Comparison of ENCODE assay signal across 7 mouse cellular contexts in the genomic region with DNA sequence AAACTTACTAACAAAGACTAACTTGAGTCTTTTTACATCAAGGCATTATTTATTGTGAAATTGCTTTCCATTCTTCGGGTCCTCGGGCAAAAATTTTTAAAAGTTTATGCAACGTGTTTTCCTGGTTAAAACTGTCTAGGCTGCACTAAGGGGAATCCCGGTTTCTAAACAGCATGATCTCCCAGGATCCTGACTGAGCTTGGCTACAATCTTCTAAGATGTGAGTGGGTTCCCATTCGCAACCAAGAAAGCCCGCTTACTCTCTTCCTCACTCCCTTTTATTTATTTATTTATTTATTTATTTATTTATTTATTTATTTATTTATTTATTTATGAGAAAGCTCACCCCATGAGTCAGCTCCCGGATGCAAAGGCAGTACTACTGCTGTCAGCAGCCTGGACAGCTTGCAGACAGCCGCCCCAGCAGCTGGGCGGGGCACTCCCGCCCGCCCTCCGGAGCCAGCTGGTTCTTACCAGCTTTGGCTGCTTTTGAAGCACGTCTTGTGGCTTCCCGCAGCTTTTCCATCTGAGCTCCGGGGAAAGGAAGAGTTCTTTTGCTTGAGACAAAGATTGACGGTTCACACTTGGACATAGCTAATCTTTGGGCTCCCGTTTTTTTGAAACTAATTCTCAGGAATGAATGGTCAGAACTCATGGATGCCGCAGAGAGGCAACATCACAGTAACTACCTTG.
DNase-seq lines count a peak whose midpoint lies in the region; ATAC-seq lines count a peak whose summit lies in the region.

No protein-coding gene starts in this region.

- H3K4me3 ChIP-seq in embryonic facial prominence, embryonic 14.5 days (ENCODE audit: low read depth, low read length) = no peak overlapping the region
- no peak overlapping the region for H3K4me3 ChIP-seq in limb, embryonic 10.5 days
- H3K4me3 ChIP-seq in midbrain, embryonic 11.5 days (ENCODE audit: low read depth, low read length) = no peak overlapping the region

- no peaks in the 10 kb centered on the region for H3K9me3 ChIP-seq in embryonic facial prominence, embryonic 14.5 days (ENCODE audit: control insufficient read depth, low read length)
- H3K9me3 ChIP-seq in limb, embryonic 10.5 days (replicated peaks) = no peaks in the 10 kb centered on the region
- no peaks in the 10 kb centered on the region for H3K9me3 ChIP-seq in midbrain, embryonic 11.5 days (ENCODE audit: control insufficient read depth, low read length)

- H3K9ac ChIP-seq in embryonic facial prominence, embryonic 14.5 days (ENCODE audit: low read depth, low read length) = peak overlapping the region; percentile 28; the same call in 1 of the 2 replicates
- peak overlapping the region; percentile 38; the same call in 1 of the 2 replicates for H3K9ac ChIP-seq in midbrain, embryonic 11.5 days (ENCODE audit: low read length)

- H3K27ac ChIP-seq in embryonic facial prominence, embryonic 14.5 days (replicated peaks; ENCODE audit: low read depth, low read length) = peak overlapping the region; percentile 25; the same call in 1 of the 2 replicates
- H3K27ac ChIP-seq in limb, embryonic 10.5 days = peak overlapping the region; percentile 79
- H3K27ac ChIP-seq in midbrain, embryonic 11.5 days (ENCODE audit: low read depth, low read length) = 0 out of 2 replicates have a peak overlapping the region, but pooled peaks have one; percentile 25

- 34% methylated on average over 17 of the region's 18 CpGs for WGBS in embryonic facial prominence, embryonic 14.5 days
- 31% methylated on average over 18 of the region's 18 CpGs for WGBS in limb, embryonic 10.5 days
- WGBS in midbrain, embryonic 11.5 days = 29% methylated on average over 18 of the region's 18 CpGs

- ATAC-seq in embryonic facial prominence, embryonic 14.5 days (ENCODE audit: low read depth) = peak; percentile 94
- ATAC-seq in midbrain, embryonic 11.5 days (ENCODE audit: low FRiP score) = peak; percentile 93

- no peaks in the 10 kb centered on the region for H3K36me3 ChIP-seq in embryonic facial prominence, embryonic 14.5 days (ENCODE audit: control insufficient read depth, insufficient read depth, low read length)
- H3K36me3 ChIP-seq in limb, embryonic 10.5 days = no peaks in the 10 kb centered on the region
- no peaks in the 10 kb centered on the region for H3K36me3 ChIP-seq in midbrain, embryonic 11.5 days (ENCODE audit: control insufficient read depth, insufficient read depth, low read length)

- no peaks in the 10 kb centered on the region for H3K27me3 ChIP-seq in embryonic facial prominence, embryonic 14.5 days (replicated peaks; ENCODE audit: control insufficient read depth, insufficient read depth, low read length)
- H3K27me3 ChIP-seq in limb, embryonic 10.5 days (ENCODE audit: low read depth, poor library complexity, severe bottlenecking) = no peaks in the 10 kb centered on the region
- no peaks in the 10 kb centered on the region for H3K27me3 ChIP-seq in midbrain, embryonic 11.5 days (ENCODE audit: control insufficient read depth, insufficient read depth, low read length)

- peak overlapping the region; percentile 35 for H3K4me2 ChIP-seq in embryonic facial prominence, embryonic 14.5 days (ENCODE audit: low read depth, low read length)
- H3K4me2 ChIP-seq in midbrain, embryonic 11.5 days = 0 out of 2 replicates have a peak overlapping the region, but pooled peaks have one; percentile 11

- H3K4me1 ChIP-seq in embryonic facial prominence, embryonic 14.5 days (ENCODE audit: control insufficient read depth, insufficient read depth, low read length) = 0 out of 2 replicates have a peak, but pooled peaks cover 13% of the 10 kb centered on the region
- peaks cover 8% of the 10 kb centered on the region for H3K4me1 ChIP-seq in limb, embryonic 10.5 days
- peaks cover 7% of the 10 kb centered on the region for H3K4me1 ChIP-seq in midbrain, embryonic 11.5 days (ENCODE audit: control insufficient read depth, insufficient read depth, low read length)

- DNase-seq in c-Kit-negative CD71-positive TER-119-positive erythroid progenitor cells, embryonic 14.5 days (ENCODE audit: low read depth, low spot score) = peak; percentile 74
- DNase-seq in embryonic facial prominence, embryonic 14.5 days (ENCODE audit: low spot score) = peak; percentile 95
- DNase-seq in heart, adult 18-20 months = peak; percentile 67 to 85
- DNase-seq in kidney, adult 18-20 months = peak; percentile 78
- peak; percentile 82 for DNase-seq in limb, embryonic 10.5 days (ENCODE audit: low spot score)
- DNase-seq in midbrain, embryonic 11.5 days (ENCODE audit: low spot score, missing footprints) = peak; percentile 95
- DNase-seq in spleen, postnatal 14 days (ENCODE audit: low spot score in 2 of 2) = peak; percentile 29 to 55

Comparison
In these comparisons a context has a peak if more than half of its experiments do, and no peak if none do; other contexts are left out.
1. DNase-seq: peak in every context shown above with its lines; median percentile 95 in embryonic facial prominence, embryonic 14.5 days; 95 in midbrain, embryonic 11.5 days; 82 in limb, embryonic 10.5 days; 78 in kidney, adult 18-20 months; 76 in heart, adult 18-20 months; 74 in c-Kit-negative CD71-positive TER-119-positive erythroid progenitor cells, embryonic 14.5 days; 42 in spleen, postnatal 14 days.
2. H3K27ac ChIP-seq: peak in every context shown above with its lines; median percentile 79 in limb, embryonic 10.5 days; 25 in embryonic facial prominence, embryonic 14.5 days; 25 in midbrain, embryonic 11.5 days.